Mouse (Mus musculus): ENCODE measurements around the gene Dock8. TPM values are rescaled to one million over a fixed set of nuclear protein-coding genes. Genes with fewer than 3 reads are reported as not detected.
"Not testable (repeated sequence)": the region's sequence is repeated elsewhere in the genome, so short reads cannot be mapped to it uniquely, and the experiment has no call there.

Gene Dock8
- polyA plus RNA-seq, 1 experiment from 2014 or later: 2.9 TPM

DNA sequence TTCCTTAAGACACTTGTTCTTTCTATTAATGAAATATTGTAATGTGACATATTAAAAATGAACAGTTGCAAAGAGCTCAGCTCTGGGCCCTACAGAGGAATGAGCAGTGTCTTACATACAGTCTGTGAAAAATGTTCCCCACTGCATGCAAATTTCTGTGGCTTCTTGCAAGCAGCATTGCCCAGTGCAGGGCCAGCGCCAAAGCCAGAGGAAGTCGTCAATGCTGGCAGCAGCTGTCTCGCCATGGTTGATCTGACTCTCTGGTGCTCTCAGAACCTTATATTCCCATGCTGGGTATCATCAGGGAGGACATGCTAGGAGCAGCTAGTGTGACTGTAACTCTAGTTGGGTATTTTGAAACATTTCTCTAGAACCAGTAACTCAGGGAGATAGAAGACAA lies 3.5 kb downstream of the Dock8 start:
- 79% methylated on average over 3 of the region's 3 CpGs for WGBS
- Histone ChIP-seq H3K4me3 (no peak overlapping the region), H3K9me3 (no peaks in the 10 kb centered on the region), H3K36me3 (no peaks in the 10 kb centered on the region), H3K27me3 (peaks cover 44% of the 10 kb centered on the region), H3K9ac (no peak overlapping the region), H3K4me2 (replicated peaks) (no peak overlapping the region), H3K27ac (no peak overlapping the region), H3K4me1 (peaks cover 11% of the 10 kb centered on the region; the same call in 1 of the 2 replicates)
- ATAC-seq (ENCODE audit: insufficient number of reproducible peaks, insufficient read depth, low FRiP score, low TSS enrichment): no peak

DNA sequence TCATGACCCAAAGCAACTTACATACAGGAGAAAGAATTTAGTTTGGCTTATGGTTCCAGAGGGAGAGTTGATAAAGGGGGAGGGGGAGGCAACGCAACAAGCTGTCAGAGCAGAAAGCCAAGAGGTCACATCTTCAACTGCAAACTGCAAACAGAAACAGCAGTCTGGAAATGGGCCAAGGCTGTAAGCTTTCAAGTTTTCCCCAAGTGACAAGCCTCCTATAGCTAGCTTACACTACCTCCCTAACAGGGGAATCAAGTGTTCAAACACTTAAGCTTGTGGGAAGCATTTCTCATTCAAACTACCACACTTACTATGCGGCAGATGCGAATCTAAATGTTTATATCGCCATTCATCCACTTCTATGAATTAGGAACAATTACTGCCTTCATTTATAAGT lies 4.5 kb downstream of the Dock8 start:
- Histone ChIP-seq H3K27ac (no peak overlapping the region), H3K4me1 (peaks cover 11% of the 10 kb centered on the region; the same call in 1 of the 2 replicates)

DNA sequence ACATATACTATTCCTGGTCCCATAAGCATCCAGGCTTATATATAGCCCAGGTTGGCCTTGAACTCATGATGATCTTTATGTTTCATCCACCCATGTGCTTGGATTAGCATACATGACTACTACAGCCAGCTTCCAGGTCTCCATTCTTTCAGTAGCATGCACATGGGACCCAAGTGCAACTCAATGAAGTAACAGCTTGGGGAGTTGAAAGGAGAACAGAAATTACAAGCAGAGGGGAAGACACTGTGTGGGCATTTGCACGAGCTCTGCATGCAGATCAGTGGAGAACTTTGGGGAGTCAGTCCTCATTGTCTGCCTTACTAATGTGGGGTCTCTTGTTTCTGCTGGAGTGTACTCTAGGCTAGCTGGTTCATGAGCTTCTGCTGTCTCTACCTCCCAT lies 7.4 kb downstream of the Dock8 start:
- Histone ChIP-seq H3K9ac (no peak overlapping the region), H3K27ac (no peak overlapping the region), H3K4me2 (replicated peaks) (no peak overlapping the region), H3K36me3 (no peaks in the 10 kb centered on the region), H3K27me3 (peaks cover 8% of the 10 kb centered on the region), H3K9me3 (no peaks in the 10 kb centered on the region), H3K4me3 (no peak overlapping the region), H3K4me1 (peaks cover 7% of the 10 kb centered on the region; the same call in 1 of the 2 replicates)
- ATAC-seq (ENCODE audit: insufficient number of reproducible peaks, insufficient read depth, low FRiP score, low TSS enrichment): no peak
- 77% methylated on average over 1 of the region's 1 CpGs for WGBS

More for the DNA sequence above, 4.5 kb downstream of the Dock8 start:
- Histone ChIP-seq H3K9ac (no peak overlapping the region), H3K4me3 (no peak overlapping the region), H3K36me3 (no peaks in the 10 kb centered on the region), H3K27me3 (peaks cover 36% of the 10 kb centered on the region), H3K9me3 (no peaks in the 10 kb centered on the region), H3K4me2 (replicated peaks) (no peak overlapping the region)
- no peak for ATAC-seq (ENCODE audit: insufficient number of reproducible peaks, insufficient read depth, low FRiP score, low TSS enrichment)
- 44% methylated on average over 4 of the region's 4 CpGs for WGBS

DNA sequence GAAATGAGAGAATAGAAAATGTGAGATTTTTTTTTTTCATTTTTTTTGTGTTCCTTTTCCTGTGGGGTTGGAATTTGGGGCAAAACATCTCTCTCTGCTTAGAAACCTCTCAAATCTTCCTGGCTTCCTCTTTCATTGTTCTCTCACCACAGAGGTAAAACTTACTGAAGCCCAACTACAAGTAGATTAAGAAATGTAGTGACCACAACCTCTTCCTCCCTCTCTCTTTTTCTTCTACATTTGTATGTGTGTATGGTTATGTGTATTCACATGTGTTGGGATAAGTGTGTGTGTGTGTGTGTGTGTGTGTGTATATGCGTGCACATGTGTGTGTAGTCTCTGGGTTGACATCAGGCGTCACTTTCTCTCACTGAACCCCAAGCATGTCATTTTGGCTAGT lies 9.2 kb downstream of the Dock8 start:
- Histone ChIP-seq H3K9ac (no peak overlapping the region), H3K4me1 (peaks cover 7% of the 10 kb centered on the region; the same call in 1 of the 2 replicates), H3K4me2 (replicated peaks) (no peak overlapping the region), H3K4me3 (no peak overlapping the region), H3K36me3 (no peaks in the 10 kb centered on the region), H3K27ac (no peak overlapping the region), H3K27me3 (no peaks in the 10 kb centered on the region), H3K9me3 (no peaks in the 10 kb centered on the region)
- ATAC-seq (ENCODE audit: insufficient number of reproducible peaks, insufficient read depth, low FRiP score, low TSS enrichment): no peak
- 88% methylated on average over 2 of the region's 2 CpGs for WGBS

DNA sequence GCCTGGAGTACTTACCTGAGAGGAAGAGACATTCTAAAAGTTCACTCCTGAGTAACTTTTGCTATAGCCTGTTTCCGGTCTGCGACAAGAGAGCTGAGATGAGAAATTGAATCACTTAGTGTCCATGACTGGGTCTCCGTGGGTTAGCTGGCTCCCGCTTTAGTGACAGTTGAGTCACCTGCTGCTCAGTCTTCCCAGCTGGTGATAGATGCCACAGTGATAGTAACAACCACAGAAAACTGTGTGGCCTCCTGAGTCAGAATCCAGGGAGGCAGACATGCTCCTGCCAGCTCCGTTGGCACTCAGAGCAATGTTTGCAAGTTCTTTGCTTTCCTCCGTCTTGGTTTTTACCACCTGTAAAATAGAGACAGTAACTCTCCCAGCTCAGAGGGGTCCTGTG lies 23.4 kb downstream of the Dock8 start:
- Histone ChIP-seq H3K4me2 (replicated peaks) (no peak overlapping the region), H3K4me3 (no peak overlapping the region), H3K27me3 (no peaks in the 10 kb centered on the region), H3K9ac (no peak overlapping the region), H3K9me3 (no peaks in the 10 kb centered on the region), H3K27ac (no peak overlapping the region), H3K36me3 (no peaks in the 10 kb centered on the region), H3K4me1 (no peaks in the 10 kb centered on the region)
- WGBS: 87% methylated on average over 6 of the region's 6 CpGs
- ATAC-seq (ENCODE audit: insufficient number of reproducible peaks, insufficient read depth, low FRiP score, low TSS enrichment): no peak

DNA sequence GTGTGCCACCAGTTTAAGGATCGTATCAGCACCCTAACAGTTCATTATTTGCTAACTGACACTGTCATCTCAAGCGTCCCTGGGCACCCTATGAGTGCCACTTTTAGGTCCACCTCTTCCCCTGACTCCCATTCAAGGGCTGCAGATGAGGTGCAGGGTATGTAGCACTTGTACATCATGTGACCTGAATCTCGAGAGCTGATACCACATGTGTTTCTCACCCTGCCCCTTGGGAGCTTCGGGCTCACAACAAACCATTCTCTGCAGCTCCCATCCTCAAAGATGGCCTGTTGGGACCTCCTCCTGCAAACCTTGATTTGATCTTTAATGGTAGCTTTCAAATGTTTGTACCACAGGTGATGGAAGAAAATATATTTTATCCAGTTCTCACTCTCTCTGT lies 32.4 kb downstream of the Dock8 start:
- Histone ChIP-seq H3K4me3 (no peak overlapping the region), H3K4me2 (replicated peaks) (no peak overlapping the region), H3K9me3 (no peaks in the 10 kb centered on the region), H3K9ac (no peak overlapping the region), H3K27ac (no peak overlapping the region), H3K36me3 (no peaks in the 10 kb centered on the region), H3K27me3 (no peaks in the 10 kb centered on the region), H3K4me1 (no peaks in the 10 kb centered on the region)
- ATAC-seq (ENCODE audit: insufficient number of reproducible peaks, insufficient read depth, low FRiP score, low TSS enrichment): no peak
- WGBS: 80% methylated on average over 4 of the region's 4 CpGs

DNA sequence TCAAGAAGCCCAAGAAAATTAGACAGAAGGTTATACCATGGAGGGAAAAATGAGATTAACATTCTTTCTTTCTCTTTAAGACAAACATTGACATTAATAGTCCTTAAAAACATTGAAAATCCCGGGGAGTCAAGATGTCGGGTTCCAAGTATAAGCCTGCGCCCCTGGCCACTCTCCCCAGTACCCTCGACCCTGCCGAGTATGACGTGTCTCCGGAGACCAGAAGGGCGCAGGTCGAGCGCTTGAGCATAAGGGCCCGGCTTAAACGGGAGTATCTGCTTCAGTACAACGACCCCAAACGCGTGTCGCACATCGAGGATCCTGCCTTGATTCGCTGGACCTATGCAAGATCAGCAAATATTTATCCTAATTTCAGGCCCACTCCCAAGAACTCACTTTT lies 33.7 kb downstream of the Dock8 start:
- H3K4me2 ChIP-seq (replicated peaks); H3K27me3 ChIP-seq; ATAC-seq (ENCODE audit: insufficient number of reproducible peaks, insufficient read depth, low FRiP score, low TSS enrichment); H3K9me3 ChIP-seq; H3K4me3 ChIP-seq; H3K9ac ChIP-seq; H3K36me3 ChIP-seq; H3K27ac ChIP-seq; H3K4me1 ChIP-seq: not testable (repeated sequence)
- 78% methylated on average over 9 of the region's 18 CpGs for WGBS

DNA sequence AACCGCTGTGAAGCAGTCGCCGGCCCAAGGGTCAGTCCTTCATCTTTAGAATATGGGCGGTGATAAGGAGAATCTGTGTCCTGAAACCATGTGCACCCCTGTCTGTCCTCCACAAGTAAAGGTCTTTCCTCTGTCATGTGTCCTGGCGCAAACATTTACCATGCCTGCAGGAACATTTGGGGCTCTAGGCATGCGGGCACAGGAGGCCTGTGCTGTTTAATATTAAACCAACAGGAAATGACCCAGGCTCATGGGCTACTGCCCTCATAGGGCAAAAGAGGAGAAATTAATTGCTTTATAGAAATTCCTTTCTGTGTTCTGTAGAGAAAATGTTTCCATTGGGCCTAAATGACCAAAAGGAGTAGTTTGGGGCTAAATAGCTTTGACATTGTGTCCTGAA lies 36.5 kb downstream of the Dock8 start:
- Histone ChIP-seq H3K4me2 (replicated peaks) (no peak overlapping the region), H3K27me3 (no peaks in the 10 kb centered on the region), H3K4me3 (no peak overlapping the region), H3K36me3 (no peaks in the 10 kb centered on the region), H3K9ac (no peak overlapping the region), H3K4me1 (peaks cover 4% of the 10 kb centered on the region; the same call in 1 of the 2 replicates), H3K9me3 (no peaks in the 10 kb centered on the region), H3K27ac (no peak overlapping the region)
- ATAC-seq (ENCODE audit: insufficient number of reproducible peaks, insufficient read depth, low FRiP score, low TSS enrichment): no peak
- 86% methylated on average over 6 of the region's 6 CpGs for WGBS

DNA sequence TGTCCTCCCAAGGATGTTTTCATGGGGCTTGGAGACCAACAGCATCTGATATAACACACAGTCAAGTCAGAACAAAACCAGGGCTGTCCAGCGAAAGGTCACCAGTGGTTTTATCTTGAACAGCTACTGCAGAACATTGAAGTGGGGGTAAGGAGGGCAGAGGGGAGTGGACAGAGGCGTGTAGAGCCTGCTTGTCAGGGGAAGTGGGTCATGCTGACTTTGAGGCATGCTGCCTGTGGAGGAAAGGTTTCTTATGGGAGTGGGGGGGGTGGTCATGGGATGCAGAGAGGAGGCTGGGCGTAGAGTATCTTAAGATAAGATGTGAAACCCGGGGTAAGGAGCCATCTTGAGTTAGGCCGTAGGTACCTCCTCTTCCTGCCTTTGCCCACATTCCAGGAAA lies 37.5 kb downstream of the Dock8 start:
- ATAC-seq (ENCODE audit: insufficient number of reproducible peaks, insufficient read depth, low FRiP score, low TSS enrichment): no peak
- H3K9ac ChIP-seq: no peak overlapping the region
- H3K4me2 ChIP-seq (replicated peaks): no peak overlapping the region
- H3K9me3 ChIP-seq: no peaks in the 10 kb centered on the region
- no peaks in the 10 kb centered on the region for H3K36me3 ChIP-seq
- WGBS: 88% methylated on average over 5 of the region's 5 CpGs
- peaks cover 4% of the 10 kb centered on the region; the same call in 1 of the 2 replicates for H3K4me1 ChIP-seq
- H3K4me3 ChIP-seq: no peak overlapping the region
- no peak overlapping the region for H3K27ac ChIP-seq
- no peaks in the 10 kb centered on the region for H3K27me3 ChIP-seq

DNA sequence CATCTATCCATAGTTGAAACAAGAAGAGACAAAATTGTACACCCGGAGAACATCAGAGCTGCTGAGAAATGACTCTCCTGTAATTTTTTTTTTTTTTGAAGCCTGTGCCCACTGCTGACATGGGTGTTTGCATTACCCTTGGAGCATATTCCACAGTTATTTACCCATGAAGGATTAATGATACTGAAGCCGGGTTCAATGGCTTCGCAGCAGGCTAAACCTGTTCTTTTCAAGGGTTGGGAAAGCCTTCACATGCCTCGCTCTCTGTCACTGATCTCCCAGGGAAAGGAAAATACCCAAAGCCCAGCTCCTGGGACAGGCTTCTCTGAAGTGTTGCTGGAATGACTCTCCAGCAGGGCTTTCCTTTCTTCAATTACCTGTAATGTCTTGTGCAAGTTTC lies 37.9 kb downstream of the Dock8 start:
- H3K9me3 ChIP-seq: no peaks in the 10 kb centered on the region
- WGBS: 77% methylated on average over 4 of the region's 4 CpGs
- no peak overlapping the region for H3K9ac ChIP-seq
- no peak overlapping the region for H3K4me2 ChIP-seq (replicated peaks)
- ATAC-seq (ENCODE audit: insufficient number of reproducible peaks, insufficient read depth, low FRiP score, low TSS enrichment): no peak
- no peaks in the 10 kb centered on the region for H3K36me3 ChIP-seq
- H3K27me3 ChIP-seq: no peaks in the 10 kb centered on the region
- H3K4me3 ChIP-seq: no peak overlapping the region
- no peak overlapping the region for H3K27ac ChIP-seq
- peaks cover 4% of the 10 kb centered on the region; the same call in 1 of the 2 replicates for H3K4me1 ChIP-seq

DNA sequence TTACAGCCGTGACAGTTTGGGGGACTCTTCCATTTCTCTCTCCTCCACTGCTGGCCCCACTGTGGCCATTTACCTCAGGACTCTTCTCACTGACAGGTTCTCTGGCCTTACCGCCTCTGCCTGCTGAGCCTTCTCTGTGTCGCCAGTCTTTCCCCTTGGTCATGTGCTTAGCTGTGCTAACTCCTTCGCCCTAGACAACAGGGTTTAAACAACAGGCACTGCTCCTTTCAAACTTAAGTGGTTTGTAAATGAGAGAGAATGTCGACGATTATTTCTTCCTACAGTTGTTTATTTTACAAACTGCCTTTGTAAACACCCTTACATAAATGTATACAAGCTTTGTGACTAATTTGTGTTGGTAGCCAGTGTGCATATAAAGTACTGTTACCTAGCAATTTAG lies 39.0 kb downstream of the Dock8 start:
- no peaks in the 10 kb centered on the region for H3K27me3 ChIP-seq
- no peaks in the 10 kb centered on the region for H3K9me3 ChIP-seq
- 49% methylated on average over 6 of the region's 6 CpGs for WGBS
- H3K9ac ChIP-seq: no peak overlapping the region
- H3K36me3 ChIP-seq: no peaks in the 10 kb centered on the region
- no peak overlapping the region for H3K4me2 ChIP-seq (replicated peaks)
- ATAC-seq (ENCODE audit: insufficient number of reproducible peaks, insufficient read depth, low FRiP score, low TSS enrichment): no peak
- H3K4me3 ChIP-seq: no peak overlapping the region
- peaks cover 4% of the 10 kb centered on the region; the same call in 1 of the 2 replicates for H3K4me1 ChIP-seq
- H3K27ac ChIP-seq: no peak overlapping the region

DNA sequence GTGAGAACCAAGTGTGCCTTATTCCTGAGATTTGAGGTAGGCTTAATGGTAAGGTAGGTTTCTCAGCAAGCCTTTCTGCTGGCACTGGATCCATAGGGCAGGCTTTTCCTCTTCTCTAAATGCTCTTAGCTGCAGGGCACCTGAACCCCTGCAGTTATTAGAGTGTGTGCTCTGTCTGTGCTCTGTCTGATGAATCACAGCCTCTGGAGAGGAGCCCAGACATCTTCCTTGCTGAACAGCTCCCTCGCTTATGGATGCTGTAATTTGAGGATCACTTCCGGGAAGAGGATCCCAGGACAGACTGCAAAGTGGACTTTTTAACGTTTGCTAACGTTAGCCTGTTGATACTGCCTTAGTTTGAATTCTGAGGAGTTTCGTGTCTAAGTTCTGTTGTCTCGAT lies 41.9 kb downstream of the Dock8 start:
- H3K4me1 ChIP-seq: peaks cover 4% of the 10 kb centered on the region; the same call in 1 of the 2 replicates
- no peak for ATAC-seq (ENCODE audit: insufficient number of reproducible peaks, insufficient read depth, low FRiP score, low TSS enrichment)
- no peak overlapping the region for H3K9ac ChIP-seq

DNA sequence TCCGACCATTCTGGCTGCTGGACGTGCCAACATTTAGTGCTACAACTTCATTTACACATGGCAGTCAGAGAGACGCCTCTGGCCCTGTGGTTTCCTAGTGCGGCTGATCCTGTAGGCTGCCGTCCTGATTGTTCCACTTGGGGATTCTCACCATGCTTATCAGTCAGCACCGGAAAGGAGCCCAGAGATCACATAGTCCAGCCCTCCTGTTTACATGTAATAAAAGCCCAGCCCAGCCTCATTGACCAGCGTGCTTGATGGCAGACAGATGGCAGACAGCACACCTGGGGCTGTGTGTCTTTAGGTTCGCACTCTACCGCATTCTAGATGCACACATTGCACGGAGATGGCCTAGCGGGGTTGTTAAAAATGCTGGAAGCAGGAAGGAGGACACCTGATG lies 43.6 kb downstream of the Dock8 start:
- 86% methylated on average over 11 of the region's 11 CpGs for WGBS
- Histone ChIP-seq H3K4me2 (replicated peaks) (no peak overlapping the region), H3K4me1 (peaks cover 4% of the 10 kb centered on the region; the same call in 1 of the 2 replicates), H3K27me3 (no peaks in the 10 kb centered on the region), H3K36me3 (no peaks in the 10 kb centered on the region), H3K4me3 (no peak overlapping the region), H3K27ac (no peak overlapping the region), H3K9me3 (no peaks in the 10 kb centered on the region), H3K9ac (no peak overlapping the region)
- no peak for ATAC-seq (ENCODE audit: insufficient number of reproducible peaks, insufficient read depth, low FRiP score, low TSS enrichment)

More for the DNA sequence above, 41.9 kb downstream of the Dock8 start:
- Histone ChIP-seq H3K4me3 (no peak overlapping the region), H3K36me3 (no peaks in the 10 kb centered on the region), H3K27ac (no peak overlapping the region), H3K27me3 (no peaks in the 10 kb centered on the region), H3K4me2 (replicated peaks) (no peak overlapping the region), H3K9me3 (no peaks in the 10 kb centered on the region)
- 44% methylated on average over 6 of the region's 6 CpGs for WGBS

Data from embryonic facial prominence, embryonic 12.5 days (tissue).